Mouse (Mus musculus) v-Abl transformed pro-B cells (cell line): ENCODE measurements around the gene Clasp1.

Source experiments
- in situ Hi-C, 2 experiments: fragments of 400-800 bp; cut with MboI; formaldehyde crosslinking; loops; one replicate each; pipeline ENCODE4 v1.15.1; 2025; ENCODE audit not compliant: unreplicated experiment in 2 of 2

Clasp1 gene

DNA sequence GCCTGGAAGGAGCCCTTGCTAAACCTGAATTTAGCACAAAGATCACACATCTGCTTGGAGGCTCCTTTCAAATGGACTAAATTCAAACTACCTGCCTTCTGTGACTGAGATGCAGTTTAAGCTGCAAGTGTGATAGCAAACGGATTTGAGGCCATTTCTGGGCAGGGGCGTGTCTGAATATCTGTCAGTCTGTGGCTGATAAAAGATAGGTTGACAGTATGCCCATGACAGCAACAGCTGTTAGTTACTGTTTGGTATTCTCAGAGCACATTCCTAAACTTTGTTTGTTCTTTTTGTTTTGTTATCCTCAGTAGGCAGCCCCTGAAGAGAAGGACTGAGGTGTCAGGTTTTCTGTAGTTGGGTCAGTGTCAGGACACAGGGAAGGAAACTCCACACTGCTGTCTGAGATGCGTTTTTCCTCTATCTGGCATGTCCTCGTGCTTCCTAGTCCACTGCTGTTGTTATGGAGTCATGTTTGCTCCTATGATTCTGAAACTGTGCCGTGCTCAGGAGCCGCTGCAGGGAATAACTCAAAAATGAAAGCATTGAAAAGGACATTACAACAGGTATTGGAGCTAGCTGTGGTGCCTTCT, 94.7 kb downstream of the Clasp1 start:
- in situ Hi-C loops = no loop called here

GRCm38 (mm10) chr1:118485572-118485971, 96.7 kb downstream of the Clasp1 start:
- in situ Hi-C loops = no loop called here

DNA sequence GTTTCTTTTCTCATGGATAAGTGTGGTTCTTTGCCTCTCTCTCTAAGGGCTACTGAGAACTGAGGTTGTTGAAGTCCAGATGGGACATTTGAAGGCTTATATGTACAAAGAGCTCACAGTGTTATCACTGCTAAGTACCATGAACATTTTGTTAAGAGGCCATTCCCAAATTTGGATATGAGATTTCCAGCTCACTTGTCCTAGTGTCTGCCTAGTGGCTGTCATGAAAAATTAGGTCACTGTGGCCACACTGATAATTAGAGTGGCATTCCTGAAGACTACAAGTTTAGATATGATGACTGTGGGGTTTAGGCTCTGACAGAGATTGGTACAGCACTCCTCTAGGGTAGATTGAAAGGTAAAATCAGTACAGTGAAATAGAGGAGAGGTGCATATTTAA, 97.2 kb downstream of the Clasp1 start:
- in situ Hi-C loops = no loop called here

- in situ Hi-C loops = loop anchor here in 1 of 2 experiments (10.0 kb wide), 1 partner anchor 158 kb away; no protein-coding TSS in a partner anchor
Observed at GRCm38 (mm10) chr1:118492811-118493210, 104.0 kb downstream of the Clasp1 start.

DNA sequence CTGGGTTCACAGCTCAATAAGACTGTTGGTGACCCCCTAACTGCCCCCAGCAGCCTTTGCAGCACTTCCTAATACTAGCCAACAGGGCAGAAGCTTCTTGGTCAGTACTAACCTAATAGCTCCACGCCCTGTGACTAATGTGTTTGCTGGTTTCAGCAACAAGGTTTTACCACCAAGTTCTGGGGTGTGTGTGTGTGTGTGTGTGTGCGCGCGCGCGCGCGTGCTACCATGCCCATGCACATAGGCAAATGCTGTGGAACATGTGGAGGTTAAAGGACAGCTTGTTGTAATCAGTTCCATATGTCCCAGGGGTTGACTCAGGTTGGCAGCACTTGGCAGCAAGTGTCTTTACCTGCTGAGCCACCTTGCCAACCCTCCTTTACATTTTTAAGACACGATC, 105.7 kb downstream of the Clasp1 start:
- in situ Hi-C loops = loop anchor here in 1 of 2 experiments (10.0 kb wide), 1 partner anchor 160 kb away; no protein-coding TSS in a partner anchor

DNA sequence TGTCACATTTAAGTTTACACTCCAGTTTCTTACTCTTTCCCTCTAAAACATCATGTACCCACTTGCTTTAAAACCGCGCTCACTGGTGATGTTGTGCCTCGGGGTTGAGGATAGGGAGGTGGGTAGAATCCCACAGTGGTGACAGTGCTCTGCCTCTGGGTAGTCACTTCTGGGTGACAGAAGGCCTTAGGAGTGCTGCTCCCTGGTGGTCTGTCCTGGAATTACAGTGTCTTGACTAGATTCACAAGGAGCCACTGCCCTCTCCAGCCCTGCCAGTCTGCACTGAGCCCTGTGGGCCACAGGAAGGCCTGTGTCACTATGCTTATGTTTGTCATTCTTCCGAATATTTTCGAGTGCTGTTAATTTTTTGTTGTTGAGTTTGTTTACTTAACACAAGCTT, 109.5 kb downstream of the Clasp1 start:
- in situ Hi-C loops = loop anchor here in 1 of 2 experiments (10.0 kb wide), 1 partner anchor 164 kb away; no protein-coding TSS in a partner anchor

DNA sequence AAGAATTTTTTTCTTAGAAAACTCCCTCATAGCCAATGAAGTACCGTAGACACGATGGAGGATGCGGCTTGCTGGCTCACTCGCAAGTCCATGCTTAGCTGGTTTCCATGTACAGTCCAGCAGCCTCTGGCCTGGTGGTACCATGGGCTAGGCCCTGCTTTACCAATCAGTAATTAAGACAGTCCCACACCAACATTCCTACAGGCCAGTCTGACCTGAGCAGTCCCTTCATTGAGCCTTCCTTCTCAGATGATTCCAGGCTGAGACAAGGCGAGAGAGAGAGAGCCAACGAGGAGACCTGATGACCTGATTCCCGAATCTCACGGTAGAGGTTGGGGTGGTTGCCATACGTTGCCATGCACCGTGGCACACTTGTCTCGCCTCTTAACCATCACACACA, 111.7 kb downstream of the Clasp1 start:
- in situ Hi-C loops = no loop called here

DNA sequence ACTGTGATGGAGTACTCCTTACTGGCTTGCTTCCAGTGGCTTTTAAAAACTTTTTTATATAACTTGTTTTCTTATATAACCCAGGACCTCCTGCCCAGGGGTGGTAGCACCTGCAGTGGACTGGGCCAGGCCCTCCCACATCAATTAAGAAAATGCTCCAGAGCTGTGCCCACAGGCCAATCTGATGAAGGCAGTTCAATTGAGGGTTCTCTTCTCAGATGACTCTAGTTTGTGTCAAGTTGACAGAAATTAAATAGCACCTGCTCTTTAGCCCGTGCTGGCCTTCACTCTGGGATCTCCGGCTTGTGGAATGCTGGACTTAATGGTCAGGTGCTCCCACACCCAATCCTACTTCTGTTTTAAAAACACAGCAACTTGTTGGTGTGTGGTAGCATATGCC, 112.8 kb downstream of the Clasp1 start:
- in situ Hi-C loops = no loop called here

GRCm38 (mm10) chr1:118505746-118506145, 116.9 kb downstream of the Clasp1 start:
- in situ Hi-C loops = no loop called here

DNA sequence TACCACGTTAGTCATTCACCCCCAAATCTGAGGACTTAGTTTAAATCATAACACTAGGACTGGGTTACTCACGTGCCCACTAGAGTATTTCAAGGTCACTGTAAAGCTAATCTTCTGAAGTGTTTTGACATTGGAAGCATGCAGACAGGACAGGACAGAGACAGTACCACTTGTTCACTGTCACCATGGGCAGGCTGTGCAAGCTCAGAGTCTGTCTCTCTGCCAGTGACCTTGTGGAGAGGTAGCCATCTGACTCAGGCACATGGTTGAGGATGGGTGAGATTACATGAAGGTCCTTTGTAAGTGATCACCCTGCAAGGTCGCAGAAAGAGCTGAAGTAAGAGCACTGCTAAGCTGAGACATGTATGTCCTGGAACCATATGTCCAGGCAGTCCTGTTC, 122.1 kb downstream of the Clasp1 start:
- in situ Hi-C loops = no loop called here

DNA sequence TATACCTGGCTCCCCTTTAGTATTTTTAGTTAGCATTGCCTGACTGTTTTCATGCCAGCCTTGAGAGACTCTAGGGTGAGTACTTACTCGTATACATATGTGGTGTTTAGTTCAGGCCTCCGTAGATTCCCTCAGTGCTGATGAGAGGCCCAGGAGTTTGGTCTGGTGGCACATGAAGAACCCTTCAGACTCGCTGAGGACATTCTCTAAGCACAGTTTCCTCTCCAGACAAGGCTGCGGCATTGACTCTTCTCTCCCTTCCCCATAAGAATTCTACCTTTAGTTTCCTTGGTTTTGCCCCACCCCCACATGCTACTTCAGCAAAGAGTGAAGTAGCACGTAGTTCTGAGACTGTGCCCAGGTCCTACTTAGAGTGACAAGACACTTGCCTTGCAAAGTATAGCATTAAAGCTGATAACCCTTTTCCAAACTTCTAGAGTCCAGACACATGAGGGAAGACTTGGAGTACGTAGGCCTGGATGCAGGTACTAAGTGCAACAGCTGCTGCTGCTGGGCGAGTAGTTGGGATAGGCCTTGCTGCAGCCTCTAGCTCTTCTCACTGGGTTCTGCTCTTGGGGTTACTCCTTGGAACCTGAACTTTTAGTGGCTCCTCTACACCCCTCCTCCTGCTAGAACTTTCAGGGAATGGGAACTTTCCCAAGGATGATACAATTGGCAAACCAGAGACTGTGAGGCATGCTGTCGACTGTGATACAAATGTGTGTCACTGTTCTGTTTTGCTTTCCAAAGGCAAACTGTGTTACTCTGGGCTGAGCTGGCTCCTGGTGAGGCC, 123.1 kb downstream of the Clasp1 start:
- in situ Hi-C loops = no loop called here

- in situ Hi-C loops = no loop called here
Observed at GRCm38 (mm10) chr1:118516256-118516655, 127.4 kb downstream of the Clasp1 start.

DNA sequence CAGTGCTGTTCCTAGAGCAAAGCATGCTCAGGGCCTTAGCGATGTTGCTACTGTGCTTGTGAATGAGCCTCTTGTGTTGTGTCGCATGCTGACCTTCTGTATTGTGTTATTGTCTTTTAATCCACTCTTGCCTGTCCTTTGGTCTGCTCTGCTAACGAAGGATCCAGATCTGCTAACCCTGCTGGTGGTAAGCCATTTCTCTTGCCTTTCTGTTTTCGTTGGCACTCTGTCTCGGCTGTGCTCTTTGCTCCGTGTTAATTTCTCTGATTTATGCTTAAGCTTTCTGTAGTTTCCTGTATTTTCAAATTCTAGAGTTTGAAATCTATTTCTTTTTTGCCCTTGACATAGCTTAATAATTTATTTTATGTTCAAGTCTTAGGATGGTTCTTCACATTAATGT, 134.3 kb downstream of the Clasp1 start:
- in situ Hi-C loops = no loop called here

GRCm38 (mm10) chr1:118525336-118525735, 136.5 kb downstream of the Clasp1 start:
- in situ Hi-C loops = no loop called here

DNA sequence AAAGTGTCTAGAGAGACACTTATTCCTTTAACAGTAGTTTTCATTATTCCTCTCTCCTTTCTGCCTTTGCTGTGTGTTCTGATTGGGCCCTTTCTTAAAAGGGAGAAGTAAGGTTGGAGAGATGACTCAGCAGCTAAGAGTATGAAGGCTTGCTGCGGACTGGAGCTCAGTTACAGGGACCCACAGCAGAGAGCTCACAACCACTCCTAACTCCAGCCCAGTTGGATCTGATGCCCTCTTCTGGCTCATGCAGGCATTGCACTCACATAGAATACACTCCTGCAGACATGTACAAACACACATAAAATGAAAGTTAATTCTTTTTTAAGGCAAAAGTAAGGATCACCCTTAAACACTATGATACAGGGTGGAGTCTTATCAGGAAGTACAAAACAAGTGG, 140.4 kb downstream of the Clasp1 start:
- in situ Hi-C loops = no loop called here

- in situ Hi-C loops = no loop called here
Observed at GRCm38 (mm10) chr1:118531259-118531658, 142.4 kb downstream of the Clasp1 start.

GRCm38 (mm10) chr1:118536021-118536420, 147.2 kb downstream of the Clasp1 start:
- in situ Hi-C loops = no loop called here

GRCm38 (mm10) chr1:118539046-118539445, 150.2 kb downstream of the Clasp1 start:
- in situ Hi-C loops = no loop called here

DNA sequence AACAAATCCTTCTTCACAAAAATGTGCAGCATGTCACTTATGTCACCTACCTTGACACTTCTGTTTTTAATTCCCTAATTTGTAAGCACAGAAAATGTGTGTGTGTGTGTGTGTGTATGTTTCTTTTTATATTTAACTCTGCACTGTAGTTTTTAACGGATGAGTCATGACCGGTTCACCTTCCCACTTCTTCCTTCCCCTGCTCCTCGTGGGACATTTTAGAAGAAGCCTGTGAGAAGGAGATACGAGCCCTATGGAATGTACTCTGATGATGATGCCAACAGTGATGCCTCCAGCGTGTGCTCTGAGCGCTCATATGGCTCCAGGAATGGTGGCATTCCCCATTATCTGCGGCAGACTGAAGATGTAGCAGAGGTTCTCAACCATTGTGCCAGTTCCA, 154.0 kb downstream of the Clasp1 start:
- in situ Hi-C loops = no loop called here

DNA sequence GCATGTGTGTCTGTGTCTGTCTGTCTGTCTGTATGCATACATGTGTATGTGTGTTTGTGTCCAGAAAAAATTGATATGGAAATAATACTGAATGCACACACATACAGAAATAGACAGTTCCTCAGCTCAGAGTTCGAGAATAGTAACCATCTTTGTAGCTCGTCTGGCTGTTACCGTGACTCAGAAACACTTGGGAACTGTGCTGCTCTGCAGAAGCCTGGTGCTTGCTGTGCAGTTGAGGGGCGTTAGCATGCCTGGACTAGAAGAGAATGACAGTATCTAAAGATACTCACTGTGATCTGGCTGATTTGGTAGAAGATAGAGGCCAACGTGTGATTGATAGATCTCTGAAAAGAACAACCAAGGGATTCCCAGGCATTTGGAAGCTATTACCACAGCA, 159.9 kb downstream of the Clasp1 start:
- in situ Hi-C loops = no loop called here

GRCm38 (mm10) chr1:118551152-118551551, 162.3 kb downstream of the Clasp1 start:
- in situ Hi-C loops = no loop called here

DNA sequence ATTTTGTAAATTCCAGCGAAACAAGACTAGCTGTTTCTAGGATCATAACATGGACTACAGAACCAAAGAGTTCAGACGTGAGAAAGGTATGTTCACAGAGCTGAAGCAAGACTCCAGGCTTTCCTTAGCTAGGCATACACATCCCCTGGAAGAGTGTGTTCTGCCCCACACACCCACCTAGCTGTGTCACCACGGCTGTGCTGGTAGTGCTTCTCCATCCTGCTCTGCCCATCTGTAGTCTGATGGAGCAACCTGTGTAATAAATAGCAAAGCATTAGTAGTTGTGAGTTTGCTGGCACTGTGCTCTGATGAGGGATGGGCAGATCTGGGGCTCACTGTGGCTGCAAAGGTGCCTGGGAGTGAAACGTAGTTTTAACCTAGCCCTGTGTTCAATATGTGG, 163.2 kb downstream of the Clasp1 start:
- in situ Hi-C loops = no loop called here
